Mouse (Mus musculus) stomach, postnatal 0 days (tissue): ENCODE measurements around the gene Dgcr8. TPM values are rescaled to one million over a fixed set of nuclear protein-coding genes. Genes with fewer than 3 reads are reported as not detected.

Experiments used
- ATAC-seq: fragments of 200-750 bp; cut with Nextera tagmentation; 2 replicates; pipeline ENCODE4 v1.8.0; 2017; ENCODE audit not compliant: low FRiP score, low TSS enrichment
- DNase-seq: peaks from one replicate; pipeline ENCODE4 v3.0.0-alpha.2; 2016; ENCODE audit warnings: low spot score
- H3K27ac ChIP-seq: fragments of 300-500 bp; sonication (generic); replicated peaks from 2 replicates; pipeline ENCODE4 v1.5.1; 2014; ENCODE audit warnings: mild to moderate bottlenecking, control low read depth
- H3K27me3 ChIP-seq: fragments of 300-500 bp; sonication (generic); 2 replicates; pipeline ENCODE4 v1.6.1; 2014; ENCODE audit warnings: low read length; ENCODE audit not compliant: control insufficient read depth, insufficient read depth
- H3K36me3 ChIP-seq: fragments of 300-500 bp; sonication (generic); 2 replicates; pipeline ENCODE4 v1.6.1; 2014; ENCODE audit warnings: low read length, mixed read lengths; ENCODE audit not compliant: control insufficient read depth, insufficient read depth
- H3K4me1 ChIP-seq: fragments of 300-500 bp; sonication (generic); replicated peaks from 2 replicates; pipeline ENCODE4 v1.6.1; 2014; ENCODE audit warnings: antibody characterized with exemption; ENCODE audit not compliant: control insufficient read depth, insufficient read depth
- H3K4me2 ChIP-seq: fragments of 300-500 bp; sonication (generic); replicated peaks from 2 replicates; pipeline ENCODE4 v1.6.1; 2014; ENCODE audit warnings: low read depth, mild to moderate bottlenecking, control low read depth, moderate library complexity
- H3K4me3 ChIP-seq: fragments of 300-500 bp; sonication (generic); 2 replicates; pipeline ENCODE4 v1.5.1; 2014; ENCODE audit warnings: low read depth, low read length, control low read depth
- H3K9ac ChIP-seq: fragments of 300-500 bp; sonication (generic); 2 replicates; pipeline ENCODE4 v1.6.1; 2014; ENCODE audit warnings: mild to moderate bottlenecking, low read length, control low read depth, mixed read lengths
- H3K9me3 ChIP-seq: fragments of 300-500 bp; sonication (generic); 2 replicates; pipeline ENCODE4 v1.6.1; 2016; ENCODE audit warnings: low read length; ENCODE audit not compliant: control insufficient read depth
- CTCF ChIP-seq: IDR thresholded peaks from 2 replicates; pipeline ENCODE4 v1.5.1; 2016; ENCODE audit warnings: antibody characterized with exemption, low read depth, mild to moderate bottlenecking, moderate library complexity
- EP300 ChIP-seq: optimal IDR thresholded peaks from 2 replicates; pipeline ENCODE3; 2016; ENCODE audit warnings: antibody characterized with exemption
- WGBS: fragments of 180-500 bp; shearing (Covaris S2); extraction: QIAGEN DNeasy Blood & Tissue Kit; methylation state at CpG from one replicate; pipeline ENCODE4 v1.1.7; 2014; 5-methylcytosine and 5-hydroxymethylcytosine counted together
- polyA plus RNA-seq: library from polyadenylated mRNA; unstranded; fragments of >200 nt; fragmentation: Nextera tagmentation; extraction: Ambion mirVana; gene quantifications from 2 replicates; pipeline ENCODE4 v1.2.1, GENCODE M21; 2015

Gene Dgcr8
- polyA plus RNA-seq, 1 experiment from 2014 or later: 8.4 TPM

- 0 out of 2 replicates have a peak, but pooled peaks cover 5% of the 10 kb centered on the region for H3K4me1 ChIP-seq
- peak; percentile 100 for DNase-seq
- TF ChIP-seq EP300 (no peak), CTCF (no peak)
- H3K9me3 ChIP-seq: no peaks in the 10 kb centered on the region
- peak within 1 kb of the TSS; percentile 87 for H3K27ac ChIP-seq
- H3K36me3 ChIP-seq: peaks cover 14% of the 10 kb centered on the region; the same call in 1 of the 2 replicates
- peak within 1 kb of the TSS; percentile 83 for H3K9ac ChIP-seq
- H3K27me3 ChIP-seq: no peaks in the 10 kb centered on the region
- H3K4me2 ChIP-seq: peak within 1 kb of the TSS; percentile 87
- ATAC-seq: peak; percentile 97
- WGBS: under 1% methylated on average over 99 of the region's 102 CpGs
- H3K4me3 ChIP-seq: peak within 1 kb of the TSS; percentile 93
Observed at GRCm38 (mm10) chr16:18248433-18249363, 40.3 kb downstream of the Dgcr8 start, which contains the start of the genes Trmt2a and Ranbp1. Gene Trmt2a (plus strand): TSS chr16:18248679. Gene Ranbp1 (minus strand): TSS chr16:18248732.

GRCm38 (mm10) chr16:18247521-18248399 is 41.3 kb downstream of the Dgcr8 start:
- TF ChIP-seq EP300 (no peak), CTCF (no peak)
- Histone ChIP-seq H3K27ac (peak overlapping the region; percentile 84), H3K4me2 (peak overlapping the region; percentile 77), H3K9me3 (no peaks in the 10 kb centered on the region), H3K4me3 (peak overlapping the region; percentile 93), H3K4me1 (0 out of 2 replicates have a peak, but pooled peaks cover 5% of the 10 kb centered on the region), H3K9ac (peak overlapping the region; percentile 83), H3K27me3 (no peaks in the 10 kb centered on the region), H3K36me3 (peaks cover 11% of the 10 kb centered on the region)
- DNase-seq: peak; percentile 53
- ATAC-seq: peak; percentile 0; the same call in 1 of the 2 replicates
- under 1% methylated on average over 33 of the region's 33 CpGs for WGBS

GRCm38 (mm10) chr16:18241581-18241980 is 47.5 kb downstream of the Dgcr8 start:
- DNase-seq: no peak
- H3K36me3 ChIP-seq: peaks cover 19% of the 10 kb centered on the region; the same call in 1 of the 2 replicates

GRCm38 (mm10) chr16:18236676-18237501 is 52.2 kb downstream of the Dgcr8 start:
- WGBS: 58% methylated on average over 7 of the region's 7 CpGs
- no peaks in the 10 kb centered on the region for H3K9me3 ChIP-seq
- DNase-seq (no peak), ATAC-seq (no peak)
- H3K36me3 ChIP-seq: peaks cover 11% of the 10 kb centered on the region; the same call in 1 of the 2 replicates
- H3K27me3 ChIP-seq: no peaks in the 10 kb centered on the region
- peak overlapping the region; percentile 40 for H3K27ac ChIP-seq
- no peak overlapping the region for H3K4me2 ChIP-seq
- TF ChIP-seq CTCF: no peak
- TF ChIP-seq EP300: no peak
- H3K4me1 ChIP-seq: 0 out of 2 replicates have a peak, but pooled peaks cover 4% of the 10 kb centered on the region
- H3K9ac ChIP-seq: no peak overlapping the region; the same call in 1 of the 2 replicates
- H3K4me3 ChIP-seq: no peak overlapping the region

More at GRCm38 (mm10) chr16:18241581-18241980, 47.5 kb downstream of the Dgcr8 start:
- Histone ChIP-seq H3K9me3 (no peaks in the 10 kb centered on the region), H3K4me2 (no peak overlapping the region), H3K9ac (no peak overlapping the region), H3K4me1 (no peaks in the 10 kb centered on the region), H3K4me3 (no peak overlapping the region), H3K27ac (no peak overlapping the region), H3K27me3 (no peaks in the 10 kb centered on the region)
- WGBS: 93% methylated on average over 10 of the region's 10 CpGs
- TF ChIP-seq CTCF (no peak), EP300 (no peak)
- no peak for ATAC-seq
